Mouse (Mus musculus) intestine, embryonic 15.5 days (tissue): ENCODE results near the gene Hepacam. TPM values are rescaled to one million over a fixed set of nuclear protein-coding genes. Genes with fewer than 3 reads are reported as not detected.

ENCODE experiments used
- ATAC-seq: fragments of 200-750 bp; cut with Nextera tagmentation; 2 replicates; pipeline ENCODE4 v1.8.0; 2017; ENCODE audit warnings: moderate TSS enrichment, moderate library complexity
- H3K27ac ChIP-seq: fragments of 300-500 bp; sonication (generic); 2 replicates; pipeline ENCODE4 v1.5.1; 2015; ENCODE audit warnings: mild to moderate bottlenecking, inconsistent platforms
- H3K27me3 ChIP-seq: fragments of 300-500 bp; sonication (generic); replicated peaks from 2 replicates; pipeline ENCODE4 v1.6.1; 2015; ENCODE audit warnings: inconsistent platforms
- H3K36me3 ChIP-seq: fragments of 300-500 bp; sonication (generic); 2 replicates; pipeline ENCODE4 v1.6.1; 2015; ENCODE audit warnings: inconsistent platforms
- H3K4me1 ChIP-seq: fragments of 300-500 bp; sonication (generic); replicated peaks from 2 replicates; pipeline ENCODE4 v1.6.1; 2015; ENCODE audit warnings: inconsistent platforms
- H3K4me2 ChIP-seq: fragments of 300-500 bp; sonication (generic); replicated peaks from 2 replicates; pipeline ENCODE4 v1.6.1; 2015; ENCODE audit warnings: mild to moderate bottlenecking, inconsistent platforms
- H3K4me3 ChIP-seq: fragments of 300-500 bp; sonication (generic); replicated peaks from 2 replicates; pipeline ENCODE4 v1.5.1; 2015; ENCODE audit warnings: inconsistent platforms
- H3K9ac ChIP-seq: fragments of 300-500 bp; sonication (generic); 2 replicates; pipeline ENCODE4 v1.6.1; 2015; ENCODE audit warnings: inconsistent platforms
- H3K9me3 ChIP-seq: fragments of 300-500 bp; sonication (generic); 2 replicates; pipeline ENCODE4 v1.6.1; 2016; ENCODE audit warnings: inconsistent platforms
- WGBS: fragments of 180-500 bp; shearing (Covaris S2); methylation state at CpG from one replicate; pipeline ENCODE4 v1.1.7; 2015; 5-methylcytosine and 5-hydroxymethylcytosine counted together
- polyA plus RNA-seq: library from polyadenylated mRNA; unstranded; fragments of >200 nt; fragmentation: Nextera tagmentation; extraction: Ambion mirVana; gene quantifications from 2 replicates; pipeline ENCODE4 v1.2.1, GENCODE M21; 2015

The Hepacam gene
- 0.06 and 0.08 TPM in 2 replicates for polyA plus RNA-seq

DNA sequence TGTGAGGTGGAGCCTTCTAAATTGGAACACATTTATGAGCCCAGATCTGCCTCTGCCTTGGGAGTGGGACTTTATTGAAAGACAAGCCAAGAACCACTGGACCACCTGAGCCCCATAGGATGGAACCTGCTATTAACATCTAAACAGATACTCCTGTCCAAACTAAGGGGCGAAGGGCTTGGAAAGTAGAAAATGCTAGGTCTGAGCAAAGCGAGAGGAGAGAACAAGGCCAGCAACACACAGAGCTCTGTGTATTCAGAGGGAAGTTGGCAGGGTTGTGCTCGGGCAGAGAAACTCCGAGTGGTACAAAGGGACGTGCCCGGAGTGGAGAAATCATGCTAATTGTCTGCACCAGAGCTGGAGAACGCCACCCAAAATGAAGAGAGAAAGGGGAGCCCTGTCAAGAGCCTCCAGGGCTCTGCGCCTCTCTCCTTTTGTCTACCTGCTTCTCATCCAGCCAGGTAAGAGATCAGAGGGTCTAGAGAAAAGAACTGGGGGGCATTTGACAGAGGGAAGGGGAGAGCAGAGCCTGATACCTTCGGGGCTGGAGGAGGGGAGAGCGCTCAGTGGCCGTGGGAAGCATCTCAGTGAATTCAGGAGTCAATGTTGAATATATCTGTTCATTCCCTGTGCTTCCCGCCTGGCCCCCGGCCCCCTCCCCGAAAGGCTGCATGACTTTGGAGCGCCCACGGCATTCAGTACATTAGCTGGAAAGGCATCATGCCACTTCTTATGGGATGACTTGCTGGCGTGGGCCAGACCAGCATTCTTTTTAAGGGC is at the start of gene Hepacam:
Gene Hepacam (plus strand): TSS at position 51 of the 780 bp plus-strand sequence.
- H3K9me3 ChIP-seq, result no peaks in the 10 kb centered on the region
- WGBS, result 84% methylated on average over 17 of the region's 17 CpGs
- no peak within 1 kb of the TSS for H3K9ac ChIP-seq
- ATAC-seq, result no peak
- H3K4me1 ChIP-seq, result no peaks in the 10 kb centered on the region
- no peaks in the 10 kb centered on the region for H3K36me3 ChIP-seq
- no peak within 1 kb of the TSS for H3K4me2 ChIP-seq
- H3K27ac ChIP-seq, result no peak within 1 kb of the TSS
- no peak within 1 kb of the TSS for H3K4me3 ChIP-seq
- H3K27me3 ChIP-seq, result no peaks in the 10 kb centered on the region

DNA sequence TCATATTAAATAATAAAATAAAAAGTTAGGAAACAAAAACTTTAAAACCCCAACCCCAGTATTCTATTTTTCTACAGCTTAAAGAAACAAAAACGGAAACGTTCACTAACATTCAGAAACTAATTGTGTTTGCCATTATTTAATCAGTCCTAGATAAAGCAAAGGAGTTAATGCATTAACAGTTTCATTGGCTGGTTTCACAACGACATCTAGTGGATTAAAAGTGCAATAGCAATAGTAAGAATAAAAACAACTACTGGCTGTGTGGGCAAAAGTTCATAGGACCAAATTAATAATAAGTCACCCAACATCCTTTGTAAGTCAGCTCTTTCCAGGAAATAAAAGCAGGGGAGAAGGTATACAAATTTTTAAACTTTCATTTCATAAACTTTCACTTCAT is 37.7 kb upstream of the Hepacam start:
- Histone ChIP-seq H3K27ac (no peak overlapping the region), H3K9me3 (no peaks in the 10 kb centered on the region), H3K36me3 (no peaks in the 10 kb centered on the region), H3K4me2 (no peak overlapping the region), H3K4me3 (no peak overlapping the region), H3K9ac (no peak overlapping the region), H3K4me1 (no peaks in the 10 kb centered on the region), H3K27me3 (no peaks in the 10 kb centered on the region)
- ATAC-seq, result no peak
- WGBS, result 46% methylated on average over 3 of the region's 3 CpGs

DNA sequence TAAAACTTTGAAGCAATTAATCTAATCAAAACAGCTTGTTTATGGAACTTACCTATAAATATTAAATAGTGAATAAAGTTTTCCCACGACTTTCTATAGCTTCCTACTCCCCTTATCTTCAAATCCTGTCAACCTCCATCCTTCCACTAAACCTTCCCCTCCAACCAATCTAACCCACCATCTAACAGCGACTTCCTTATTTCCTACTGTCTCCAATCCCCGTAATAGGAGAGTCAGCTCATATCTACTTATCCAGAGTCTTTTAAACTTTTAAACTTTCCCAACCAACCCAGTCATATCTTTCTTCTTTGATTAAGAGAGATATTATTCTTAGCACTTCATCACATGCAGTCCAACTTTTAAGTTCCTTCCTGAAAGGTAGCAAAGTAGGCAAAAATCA is 21.7 kb upstream of the Hepacam start:
- no peaks in the 10 kb centered on the region for H3K4me1 ChIP-seq
- WGBS, result 85% methylated on average over 3 of the region's 3 CpGs
- H3K27ac ChIP-seq, result no peak overlapping the region
- no peaks in the 10 kb centered on the region for H3K27me3 ChIP-seq
- no peak overlapping the region for H3K4me3 ChIP-seq
- H3K9ac ChIP-seq, result no peak overlapping the region
- H3K36me3 ChIP-seq, result no peaks in the 10 kb centered on the region
- no peak for ATAC-seq
- H3K4me2 ChIP-seq, result no peak overlapping the region
- no peaks in the 10 kb centered on the region for H3K9me3 ChIP-seq

DNA sequence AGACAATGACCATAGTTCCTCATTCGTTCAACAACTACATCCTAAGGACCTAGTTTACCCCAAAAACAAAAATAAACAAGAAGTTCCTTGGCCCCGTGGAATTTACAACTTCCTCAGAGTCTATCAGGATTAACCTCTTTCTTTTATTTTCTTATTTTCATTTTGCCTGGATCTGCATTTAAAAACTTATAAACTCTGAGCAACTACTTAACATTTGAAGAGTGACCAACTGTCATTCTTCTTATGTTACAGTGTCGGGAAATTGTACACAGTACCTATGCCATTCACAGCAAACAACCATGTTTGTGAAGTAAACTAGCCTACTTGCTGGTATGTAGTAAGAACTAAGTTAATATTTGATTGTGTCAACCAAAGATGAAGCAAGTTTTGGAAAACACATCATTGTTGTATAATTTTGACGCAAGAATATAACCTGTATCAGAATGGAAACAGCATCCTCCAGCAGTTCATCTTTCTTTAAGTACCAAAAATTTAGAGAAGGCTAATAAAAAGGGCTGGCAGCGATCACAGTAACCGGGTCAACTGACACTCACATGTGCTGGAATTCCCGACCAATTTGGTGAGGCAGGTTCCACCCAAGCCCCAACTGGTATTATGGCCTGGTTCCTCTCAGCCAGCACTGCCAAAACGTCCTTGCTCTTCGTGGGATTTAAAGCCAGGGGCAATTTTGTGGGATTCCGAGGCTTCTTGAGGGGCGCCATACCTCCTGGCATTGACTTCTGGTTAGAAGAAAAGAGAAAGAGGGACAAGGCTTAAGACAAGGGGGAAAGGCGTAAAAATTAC is 19.8 kb upstream of the Hepacam start:
- peak overlapping the region; percentile 82 for H3K4me2 ChIP-seq
- no peaks in the 10 kb centered on the region for H3K4me1 ChIP-seq
- H3K27ac ChIP-seq, result peak overlapping the region; percentile 94
- peak; percentile 23 for ATAC-seq
- no peaks in the 10 kb centered on the region for H3K9me3 ChIP-seq
- H3K9ac ChIP-seq, result peak overlapping the region; percentile 92
- WGBS, result 17% methylated on average over 12 of the region's 12 CpGs
- H3K4me3 ChIP-seq, result peak overlapping the region; percentile 78
- no peaks in the 10 kb centered on the region for H3K36me3 ChIP-seq
- no peaks in the 10 kb centered on the region for H3K27me3 ChIP-seq

- Histone ChIP-seq H3K4me3 (peak within 1 kb of the TSS; percentile 78), H3K9ac (peak within 1 kb of the TSS; percentile 92), H3K4me1 (no peaks in the 10 kb centered on the region), H3K27ac (peak within 1 kb of the TSS; percentile 94), H3K27me3 (no peaks in the 10 kb centered on the region), H3K36me3 (no peaks in the 10 kb centered on the region), H3K9me3 (no peaks in the 10 kb centered on the region), H3K4me2 (peak within 1 kb of the TSS; percentile 82)
- peak; percentile 99 for ATAC-seq
- under 1% methylated on average over 41 of the region's 41 CpGs for WGBS
Measured at GRCm38 (mm10) chr9:37347988-37348642, 19.0 kb upstream of the Hepacam start, which contains the start of gene Ccdc15. Gene Ccdc15, minus strand, starts transcription at chr9:37348432.

DNA sequence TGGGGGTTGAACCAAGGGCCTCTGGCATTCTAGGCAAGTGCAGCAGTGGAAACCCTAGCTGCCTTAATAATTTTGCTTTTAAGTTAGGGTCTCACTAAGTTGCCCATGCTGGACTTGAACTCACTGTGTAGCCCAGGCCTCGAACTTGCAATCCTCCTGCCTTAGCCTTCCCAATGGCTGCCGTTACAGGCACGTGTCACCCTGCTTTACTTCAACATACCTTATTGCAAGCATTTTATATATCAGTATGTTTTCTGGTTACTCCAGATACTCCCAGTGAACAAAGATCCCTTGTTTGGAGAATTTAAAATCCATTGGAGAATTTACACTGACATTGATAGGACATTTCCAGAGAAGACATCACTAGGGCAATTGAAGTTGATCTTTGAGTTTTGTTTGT is 18.1 kb upstream of the Hepacam start:
- Histone ChIP-seq H3K27me3 (no peaks in the 10 kb centered on the region), H3K4me2 (peak overlapping the region; percentile 82), H3K4me3 (peak overlapping the region; percentile 78; the same call in 1 of the 2 replicates), H3K27ac (0 out of 2 replicates have a peak overlapping the region, but pooled peaks have one; percentile 94), H3K9me3 (no peaks in the 10 kb centered on the region), H3K36me3 (no peaks in the 10 kb centered on the region), H3K4me1 (no peaks in the 10 kb centered on the region), H3K9ac (no peak overlapping the region)
- ATAC-seq, result no peak
- 92% methylated on average over 3 of the region's 3 CpGs for WGBS

GRCm38 (mm10) chr9:37351266-37351665 is 15.9 kb upstream of the Hepacam start:
- Histone ChIP-seq H3K36me3 (no peaks in the 10 kb centered on the region), H3K4me3 (no peak overlapping the region), H3K27ac (no peak overlapping the region), H3K9me3 (no peaks in the 10 kb centered on the region), H3K4me1 (no peaks in the 10 kb centered on the region), H3K4me2 (no peak overlapping the region), H3K9ac (no peak overlapping the region), H3K27me3 (no peaks in the 10 kb centered on the region)
- ATAC-seq, result no peak
- 56% methylated on average over 2 of the region's 2 CpGs for WGBS

GRCm38 (mm10) chr9:37354485-37354884 is 12.7 kb upstream of the Hepacam start:
- WGBS, result 70% methylated on average over 1 of the region's 1 CpGs
- H3K9me3 ChIP-seq, result no peaks in the 10 kb centered on the region
- H3K27ac ChIP-seq, result no peak overlapping the region
- H3K4me1 ChIP-seq, result no peaks in the 10 kb centered on the region
- H3K27me3 ChIP-seq, result no peaks in the 10 kb centered on the region
- no peak overlapping the region for H3K9ac ChIP-seq
- no peaks in the 10 kb centered on the region for H3K36me3 ChIP-seq
- ATAC-seq, result no peak
- H3K4me2 ChIP-seq, result no peak overlapping the region
- no peak overlapping the region for H3K4me3 ChIP-seq

GRCm38 (mm10) chr9:37358713-37359330 is 8.3 kb upstream of the Hepacam start:
- no peaks in the 10 kb centered on the region for H3K4me1 ChIP-seq
- H3K9me3 ChIP-seq, result no peaks in the 10 kb centered on the region
- no peaks in the 10 kb centered on the region for H3K36me3 ChIP-seq
- no peak overlapping the region for H3K4me3 ChIP-seq
- 81% methylated on average over 7 of the region's 7 CpGs for WGBS
- no peak overlapping the region for H3K27ac ChIP-seq
- no peak overlapping the region for H3K9ac ChIP-seq
- no peak for ATAC-seq
- H3K27me3 ChIP-seq, result no peaks in the 10 kb centered on the region
- no peak overlapping the region for H3K4me2 ChIP-seq

DNA sequence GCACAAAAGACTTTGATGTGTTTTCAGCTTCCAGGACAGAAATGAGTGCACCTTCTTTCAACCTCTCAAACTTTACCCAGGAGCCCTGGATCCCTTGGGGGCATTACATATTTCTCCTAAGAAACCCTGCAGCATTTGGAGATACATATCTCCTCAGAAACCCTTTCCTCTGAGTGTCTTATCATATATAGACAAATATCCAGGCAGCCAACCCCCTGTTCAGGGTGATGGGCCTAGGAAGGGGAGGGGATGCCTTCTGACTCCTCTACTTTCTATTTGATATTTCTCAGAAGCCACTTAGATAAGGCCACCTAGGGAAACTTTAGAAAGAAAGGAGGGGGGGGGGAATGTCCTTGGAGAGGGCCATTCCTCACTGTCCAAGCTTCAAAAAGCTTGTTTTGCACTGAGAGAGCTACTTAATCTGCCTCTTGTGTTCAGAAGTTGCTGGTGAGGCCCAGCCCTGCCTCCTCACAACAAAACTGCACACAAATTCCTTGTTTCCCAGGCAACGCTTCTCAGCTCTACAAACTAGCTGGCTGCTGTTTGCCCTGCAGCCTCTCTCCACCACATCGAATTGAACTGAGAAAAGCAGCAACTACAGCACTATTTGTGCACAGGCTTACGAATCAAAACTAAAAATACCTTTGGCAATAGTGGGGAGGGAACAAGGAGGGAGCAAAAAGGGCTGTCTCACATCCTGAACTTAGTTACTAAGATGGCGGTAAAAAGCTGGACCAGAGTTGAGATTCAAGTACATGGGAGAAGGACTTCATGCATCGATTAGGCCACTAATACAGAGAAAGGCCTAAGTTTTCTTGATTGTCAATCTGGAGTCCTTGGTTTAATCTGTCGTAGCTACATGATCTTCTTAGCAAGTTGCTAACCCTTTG is 7.6 kb upstream of the Hepacam start:
- H3K4me1 ChIP-seq, result no peaks in the 10 kb centered on the region
- no peaks in the 10 kb centered on the region for H3K27me3 ChIP-seq
- no peak overlapping the region for H3K9ac ChIP-seq
- no peaks in the 10 kb centered on the region for H3K9me3 ChIP-seq
- WGBS, result 54% methylated on average over 6 of the region's 6 CpGs
- no peak overlapping the region for H3K27ac ChIP-seq
- no peak overlapping the region for H3K4me2 ChIP-seq
- ATAC-seq, result peak; percentile 39; the same call in 1 of the 2 replicates
- no peak overlapping the region for H3K4me3 ChIP-seq
- no peaks in the 10 kb centered on the region for H3K36me3 ChIP-seq

- H3K9ac ChIP-seq, result no peak overlapping the region
- no peak overlapping the region for H3K27ac ChIP-seq
- no peaks in the 10 kb centered on the region for H3K36me3 ChIP-seq
- no peak overlapping the region for H3K4me2 ChIP-seq
- H3K9me3 ChIP-seq, result no peaks in the 10 kb centered on the region
- no peak overlapping the region for H3K4me3 ChIP-seq
- no peak for ATAC-seq
- H3K27me3 ChIP-seq, result no peaks in the 10 kb centered on the region
- H3K4me1 ChIP-seq, result no peaks in the 10 kb centered on the region
Measured at GRCm38 (mm10) chr9:37362084-37362483, 5.1 kb upstream of the Hepacam start.
